Mouse (Mus musculus) ES-Bruce4 (cell line): ENCODE results near the gene Dcdc2a. TPM values are rescaled to one million over a fixed set of nuclear protein-coding genes. Genes with fewer than 3 reads are reported as not detected.
A peak's percentile ranks its signal among the peaks of the same experiment; 100 is the strongest.

Experiments used
- H3K27ac ChIP-seq: 2 replicates; pipeline ENCODE4 v1.5.1; 2012; ENCODE audit warnings: low read length, inconsistent platforms; ENCODE audit not compliant: insufficient read depth
- H3K27me3 ChIP-seq: 2 replicates; pipeline ENCODE4 v1.6.1; 2012; ENCODE audit warnings: mild to moderate bottlenecking, low read length, inconsistent platforms; ENCODE audit not compliant: control insufficient read depth, poor library complexity, insufficient read depth, severe bottlenecking
- H3K36me3 ChIP-seq: 2 replicates; pipeline ENCODE4 v1.6.1; 2012; ENCODE audit warnings: inconsistent platforms, mild to moderate bottlenecking, low read length, moderate library complexity; ENCODE audit not compliant: control insufficient read depth, poor library complexity, insufficient read depth, severe bottlenecking
- H3K4me1 ChIP-seq: one replicate; pipeline ENCODE4 v1.8.1; 2011; ENCODE audit warnings: low read length; ENCODE audit not compliant: control insufficient read depth, insufficient read depth
- H3K4me3 ChIP-seq: 2 replicates; pipeline ENCODE4 v1.5.1; 2011; ENCODE audit warnings: low read depth, mild to moderate bottlenecking, low read length
- H3K9ac ChIP-seq: 2 replicates; pipeline ENCODE4 v1.6.1; 2012; ENCODE audit warnings: low read depth, mild to moderate bottlenecking, inconsistent platforms; ENCODE audit not compliant: poor library complexity, severe bottlenecking
- H3K9me3 ChIP-seq: replicated peaks from 2 replicates; pipeline ENCODE4 v1.6.1; 2012; ENCODE audit warnings: mild to moderate bottlenecking, low read length, inconsistent platforms; ENCODE audit not compliant: control insufficient read depth, poor library complexity, insufficient read depth, severe bottlenecking
- CTCF ChIP-seq: IDR thresholded peaks from one replicate; pipeline ENCODE4 v1.8.1; 2011; ENCODE audit warnings: low read depth, low read length
- EP300 ChIP-seq: IDR thresholded peaks from 2 replicates; pipeline ENCODE4 v1.6.1; 2011; ENCODE audit warnings: low read depth, low read length; ENCODE audit not compliant: insufficient read depth
- POLR2A ChIP-seq: IDR thresholded peaks from one replicate; pipeline ENCODE4 v1.8.1; 2011; ENCODE audit warnings: low read length; ENCODE audit not compliant: insufficient read depth
- polyA plus RNA-seq: library from polyadenylated mRNA; stranded (reverse); fragments of >200 nt; gene quantifications from 2 replicates; pipeline ENCODE4 v1.2.4, GENCODE M21; 2011; ENCODE audit warnings: low read depth; ENCODE audit not compliant: missing spikeins, insufficient read depth, insufficient read length

Gene Dcdc2a
- polyA plus RNA-seq, 1 experiment = 2.5 TPM

- Histone ChIP-seq H3K4me3 (peak overlapping the region; percentile 37), H3K9me3 (peaks cover 20% of the 10 kb centered on the region), H3K36me3 (no peaks in the 10 kb centered on the region), H3K4me1 (no peaks in the 10 kb centered on the region), H3K27ac (no peak overlapping the region), H3K9ac (no peak overlapping the region), H3K27me3 (peaks cover 3% of the 10 kb centered on the region; the same call in 1 of the 2 replicates)
- TF ChIP-seq POLR2A (no peak), EP300 (no peak), CTCF (peak; percentile 24)
Observed at GRCm38 (mm10) chr13:25055111-25055554, 671 bp upstream of the Dcdc2a start.

- TF ChIP-seq CTCF (no peak), POLR2A (no peak), EP300 (no peak)
- H3K4me3 ChIP-seq = no peak overlapping the region
- no peaks in the 10 kb centered on the region for H3K4me1 ChIP-seq
- no peaks in the 10 kb centered on the region for H3K36me3 ChIP-seq
- H3K9ac ChIP-seq = no peak overlapping the region
- H3K27me3 ChIP-seq = no peaks in the 10 kb centered on the region; the same call in 1 of the 2 replicates
- no peaks in the 10 kb centered on the region for H3K9me3 ChIP-seq
- no peak overlapping the region for H3K27ac ChIP-seq
Observed at GRCm38 (mm10) chr13:25066659-25067058, 10.9 kb downstream of the Dcdc2a start.

DNA sequence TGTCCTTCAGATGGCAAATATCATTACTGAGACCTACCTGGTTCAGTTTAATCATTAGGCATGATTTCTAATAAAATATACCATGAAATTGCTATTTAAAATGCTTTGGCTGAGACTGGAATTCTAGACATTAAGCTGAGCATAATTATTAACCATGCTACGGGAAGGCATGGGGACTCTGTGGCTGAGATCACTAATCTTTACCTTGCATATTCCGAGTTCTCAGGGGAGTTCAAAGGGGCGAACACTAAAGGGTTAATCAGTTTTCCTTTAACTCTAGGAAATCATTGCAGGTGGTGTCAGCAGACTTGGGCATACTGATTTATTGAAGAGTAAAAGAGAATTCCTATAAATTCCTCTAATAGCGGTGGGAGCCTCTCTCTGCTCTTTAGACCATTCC, 11.4 kb downstream of the Dcdc2a start:
- H3K9me3 ChIP-seq = no peaks in the 10 kb centered on the region
- H3K36me3 ChIP-seq = no peaks in the 10 kb centered on the region
- H3K27me3 ChIP-seq = no peaks in the 10 kb centered on the region; the same call in 1 of the 2 replicates
- H3K9ac ChIP-seq = no peak overlapping the region
- H3K27ac ChIP-seq = no peak overlapping the region
- TF ChIP-seq CTCF (no peak), EP300 (no peak)
- H3K4me1 ChIP-seq = no peaks in the 10 kb centered on the region
- H3K4me3 ChIP-seq = no peak overlapping the region

DNA sequence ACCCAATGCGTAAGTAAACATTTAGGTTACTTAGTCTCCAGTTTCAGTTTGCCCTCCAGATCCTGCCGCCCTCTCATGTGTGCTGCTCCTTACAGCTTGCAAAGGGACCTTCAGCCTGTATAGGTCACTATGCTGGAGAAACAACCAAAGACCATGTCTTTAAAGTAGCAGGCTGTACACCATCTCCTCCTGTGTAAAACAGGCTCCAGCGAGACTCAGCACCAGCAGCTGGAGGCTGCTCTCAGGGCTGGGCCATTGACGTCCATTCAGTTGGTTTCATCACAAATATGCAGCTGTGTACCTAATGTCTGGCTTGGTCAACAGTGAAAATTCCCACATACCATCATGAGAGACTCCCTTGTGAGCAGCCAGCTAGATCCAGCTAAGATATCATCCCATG, 14.0 kb downstream of the Dcdc2a start:
- H3K27ac ChIP-seq = no peak overlapping the region
- no peak overlapping the region for H3K9ac ChIP-seq
- no peak for TF ChIP-seq EP300
- no peak for TF ChIP-seq POLR2A
- TF ChIP-seq CTCF = no peak

DNA sequence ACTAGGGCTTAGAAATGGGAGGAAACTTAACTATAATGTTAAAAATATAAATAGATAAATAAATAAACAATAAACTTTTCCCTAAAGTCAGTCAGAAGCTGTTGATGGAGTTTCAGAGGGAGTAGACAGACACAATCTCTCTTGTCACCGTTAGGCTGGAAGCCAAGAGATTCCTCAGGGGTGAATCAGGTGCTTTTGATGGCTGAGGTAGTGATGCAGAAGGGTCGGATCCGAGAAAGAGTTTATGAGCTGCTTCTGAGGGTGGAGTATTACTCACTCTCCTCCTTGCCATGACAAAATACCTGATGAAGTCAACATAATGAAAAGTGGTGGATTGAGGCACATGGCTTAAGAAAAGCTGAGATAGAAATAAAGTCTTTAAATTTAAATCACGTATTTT, 15.0 kb downstream of the Dcdc2a start:
- H3K4me3 ChIP-seq = no peak overlapping the region
- no peak overlapping the region for H3K27ac ChIP-seq
- H3K9ac ChIP-seq = no peak overlapping the region
- no peaks in the 10 kb centered on the region for H3K4me1 ChIP-seq
- TF ChIP-seq EP300 (no peak), POLR2A (no peak), CTCF (no peak)
- H3K36me3 ChIP-seq = no peaks in the 10 kb centered on the region
- H3K27me3 ChIP-seq = no peaks in the 10 kb centered on the region; the same call in 1 of the 2 replicates
- no peaks in the 10 kb centered on the region for H3K9me3 ChIP-seq

More for the DNA sequence above, 14.0 kb downstream of the Dcdc2a start:
- Histone ChIP-seq H3K4me3 (no peak overlapping the region), H3K4me1 (no peaks in the 10 kb centered on the region), H3K9me3 (no peaks in the 10 kb centered on the region), H3K36me3 (no peaks in the 10 kb centered on the region), H3K27me3 (no peaks in the 10 kb centered on the region; the same call in 1 of the 2 replicates)

GRCm38 (mm10) chr13:25077262-25077661, 21.5 kb downstream of the Dcdc2a start:
- no peak overlapping the region for H3K27ac ChIP-seq
- H3K9me3 ChIP-seq = no peaks in the 10 kb centered on the region
- H3K27me3 ChIP-seq = no peaks in the 10 kb centered on the region
- TF ChIP-seq CTCF (no peak), EP300 (no peak), POLR2A (no peak)
- no peaks in the 10 kb centered on the region for H3K36me3 ChIP-seq
- no peak overlapping the region for H3K9ac ChIP-seq
- no peaks in the 10 kb centered on the region for H3K4me1 ChIP-seq
- no peak overlapping the region for H3K4me3 ChIP-seq
